Mouse (Mus musculus) bone marrow macrophage, adult 2 months (primary cell): ENCODE results near the gene Dync2h1.

Experiments
- CTCF ChIP-seq: IDR thresholded peaks from 2 replicates; pipeline ENCODE4 v1.5.1; 2012; ENCODE audit warnings: low read depth, mild to moderate bottlenecking, low read length, moderate library complexity
- POLR2A ChIP-seq: IDR thresholded peaks from 2 replicates; pipeline ENCODE4 v1.6.1; 2012; ENCODE audit warnings: mild to moderate bottlenecking, low read depth, low read length, borderline replicate concordance

- no peak for TF ChIP-seq CTCF
- no peak for TF ChIP-seq POLR2A
Measured at GRCm38 (mm10) chr9:7184897-7185291, 648 bp upstream of the Dync2h1 start.
